Mouse (Mus musculus): ENCODE measurements around the gene Gm5475.
"Not testable (repeated sequence)": the region's sequence is repeated elsewhere in the genome, so short reads cannot be mapped to it uniquely, and the experiment has no call there.

- not testable (repeated sequence) for TF ChIP-seq CTCF (conservative IDR thresholded peaks at IDR 0.05; ENCODE audit: low read length); POU5F1 (IDR thresholded peaks at IDR 0.05; ENCODE audit: borderline replicate concordance, low read length); NANOG (IDR thresholded peaks at IDR 0.05; ENCODE audit: borderline replicate concordance, low read length)
Observed at GRCm38 (mm10) chr15:100421758-100422197, at the start of gene Gm5475.

Data from E14TG2a.4 (cell line).